In genomic region chr11:53254428-53254827, GRCm38 (mm10) we compare ENCODE assay signal across 10 mouse cellular contexts. TPM values are rescaled to one million over a fixed set of nuclear protein-coding genes. Genes with fewer than 3 reads are reported as not detected.
DNase-seq lines count a peak whose midpoint lies in the region; ATAC-seq and TF ChIP-seq lines count a peak whose summit lies in the region.
"Had no signal": no experiment of that assay in that cellular context is flagged by ENCODE, and none has a peak within 500 bp of the region (broad histone marks: within the 10 kb centered on the region; RNA-seq: fewer than 3 reads in every experiment).

No protein-coding gene starts in this region.

- ATAC-seq in hindbrain, embryonic 11.5 days (ENCODE audit: low FRiP score), result no peak
- ATAC-seq in hindbrain, embryonic 13.5 days (ENCODE audit: low FRiP score), result no peak
- no peak for ATAC-seq in lung, embryonic 14.5 days (ENCODE audit: insufficient read depth)

- no peak overlapping the region for H3K4me3 ChIP-seq in hindbrain, embryonic 11.5 days (ENCODE audit: low read depth, low read length)
- no peak overlapping the region for H3K4me3 ChIP-seq in hindbrain, embryonic 13.5 days
- no peak overlapping the region for H3K4me3 ChIP-seq in ES-Bruce4 (ENCODE audit: low read depth, low read length)
- H3K4me3 ChIP-seq in lung, embryonic 14.5 days (ENCODE audit: low read depth, low read length), result no peak overlapping the region
- H3K4me3 ChIP-seq in forebrain, embryonic 10.5 days, result no peak overlapping the region
- H3K4me3 ChIP-seq: embryonic facial prominence, embryonic 15.5 days; midbrain, embryonic 10.5 days had no signal

- no peak for TF ChIP-seq POLR2A in ES-Bruce4 (IDR thresholded peaks at IDR 0.05; ENCODE audit: insufficient read depth, low read length)

- H3K27ac ChIP-seq in hindbrain, embryonic 11.5 days (ENCODE audit: low read depth, low read length), result no peak overlapping the region
- no peak overlapping the region for H3K27ac ChIP-seq in hindbrain, embryonic 13.5 days
- no peak overlapping the region for H3K27ac ChIP-seq in ES-Bruce4 (ENCODE audit: insufficient read depth, low read length)
- H3K27ac ChIP-seq in lung, embryonic 14.5 days (ENCODE audit: low read depth), result no peak overlapping the region
- H3K27ac ChIP-seq in forebrain, embryonic 10.5 days, result no peak overlapping the region
- H3K27ac ChIP-seq: embryonic facial prominence, embryonic 15.5 days; midbrain, embryonic 10.5 days had no signal

- H3K36me3 ChIP-seq in hindbrain, embryonic 11.5 days (ENCODE audit: control insufficient read depth, insufficient read depth, low read length), result no peaks in the 10 kb centered on the region
- H3K36me3 ChIP-seq in hindbrain, embryonic 13.5 days, result no peaks in the 10 kb centered on the region
- H3K36me3 ChIP-seq in ES-Bruce4 (ENCODE audit: control insufficient read depth, insufficient read depth, low read length, poor library complexity, severe bottlenecking), result no peaks in the 10 kb centered on the region
- H3K36me3 ChIP-seq in lung, embryonic 14.5 days (ENCODE audit: insufficient read depth), result no peaks in the 10 kb centered on the region
- peaks cover 9% of the 10 kb centered on the region for H3K36me3 ChIP-seq in forebrain, embryonic 10.5 days (replicated peaks)
- H3K36me3 ChIP-seq: embryonic facial prominence, embryonic 15.5 days had no signal

- H3K4me2 ChIP-seq in hindbrain, embryonic 11.5 days (replicated peaks; ENCODE audit: low read depth, low read length), result no peak overlapping the region
- no peak overlapping the region for H3K4me2 ChIP-seq in hindbrain, embryonic 13.5 days
- H3K4me2 ChIP-seq in lung, embryonic 14.5 days, result no peak overlapping the region
- H3K4me2 ChIP-seq: embryonic facial prominence, embryonic 15.5 days had no signal

- H3K27me3 ChIP-seq in hindbrain, embryonic 11.5 days (ENCODE audit: control insufficient read depth, insufficient read depth, low read length), result no peaks in the 10 kb centered on the region
- H3K27me3 ChIP-seq in hindbrain, embryonic 13.5 days, result no peaks in the 10 kb centered on the region
- no peaks in the 10 kb centered on the region for H3K27me3 ChIP-seq in ES-Bruce4 (ENCODE audit: control insufficient read depth, insufficient read depth, low read length, poor library complexity, severe bottlenecking)
- H3K27me3 ChIP-seq in lung, embryonic 14.5 days (ENCODE audit: insufficient read depth, low read length), result no peaks in the 10 kb centered on the region
- no peaks in the 10 kb centered on the region for H3K27me3 ChIP-seq in forebrain, embryonic 10.5 days (ENCODE audit: poor library complexity, severe bottlenecking)
- H3K27me3 ChIP-seq: embryonic facial prominence, embryonic 15.5 days had no signal

- H3K9ac ChIP-seq in hindbrain, embryonic 11.5 days (ENCODE audit: low read depth, low read length), result no peak overlapping the region
- no peak overlapping the region for H3K9ac ChIP-seq in hindbrain, embryonic 13.5 days
- H3K9ac ChIP-seq in ES-Bruce4 (ENCODE audit: low read depth, poor library complexity, severe bottlenecking), result no peak overlapping the region
- no peak overlapping the region for H3K9ac ChIP-seq in lung, embryonic 14.5 days
- H3K9ac ChIP-seq: embryonic facial prominence, embryonic 15.5 days had no signal

- peak; percentile 40 for TF ChIP-seq CTCF in ES-Bruce4 (IDR thresholded peaks at IDR 0.05; ENCODE audit: low read depth, low read length)
- TF ChIP-seq CTCF in lung, embryonic 14.5 days (IDR thresholded peaks at IDR 0.05; ENCODE audit: low read depth), result peak; percentile 25; the same call in 1 of the 2 replicates

- H3K9me3 ChIP-seq in hindbrain, embryonic 11.5 days (ENCODE audit: control insufficient read depth, low read length), result no peaks in the 10 kb centered on the region
- H3K9me3 ChIP-seq in hindbrain, embryonic 13.5 days, result no peaks in the 10 kb centered on the region
- H3K9me3 ChIP-seq in ES-Bruce4 (replicated peaks; ENCODE audit: control insufficient read depth, insufficient read depth, low read length, poor library complexity, severe bottlenecking), result no peaks in the 10 kb centered on the region
- no peaks in the 10 kb centered on the region for H3K9me3 ChIP-seq in lung, embryonic 14.5 days (ENCODE audit: low read depth, low read length)
- H3K9me3 ChIP-seq in forebrain, embryonic 10.5 days, result no peaks in the 10 kb centered on the region; the same call in 1 of the 2 replicates
- H3K9me3 ChIP-seq: embryonic facial prominence, embryonic 15.5 days had no signal

- H3K4me1 ChIP-seq in hindbrain, embryonic 11.5 days (replicated peaks; ENCODE audit: control insufficient read depth, insufficient read depth, low read length), result no peaks in the 10 kb centered on the region
- peaks cover 27% of the 10 kb centered on the region for H3K4me1 ChIP-seq in hindbrain, embryonic 13.5 days (replicated peaks)
- H3K4me1 ChIP-seq in ES-Bruce4 (ENCODE audit: control insufficient read depth, insufficient read depth, low read length), result peaks cover 4% of the 10 kb centered on the region
- H3K4me1 ChIP-seq in lung, embryonic 14.5 days (ENCODE audit: insufficient read depth), result no peaks in the 10 kb centered on the region
- peaks cover 21% of the 10 kb centered on the region for H3K4me1 ChIP-seq in forebrain, embryonic 10.5 days
- H3K4me1 ChIP-seq: embryonic facial prominence, embryonic 15.5 days had no signal

- 91% methylated on average over 3 of the region's 3 CpGs for whole genome bisulfite sequencing in hindbrain, embryonic 11.5 days
- WGBS in hindbrain, embryonic 13.5 days, result 95% methylated on average over 3 of the region's 3 CpGs
- 84% methylated on average over 3 of the region's 3 CpGs for WGBS in lung, embryonic 14.5 days
- 90% methylated on average over 3 of the region's 3 CpGs for whole genome bisulfite sequencing in forebrain, embryonic 10.5 days

- DNase-seq in hindbrain, embryonic 11.5 days (ENCODE audit: low spot score), result peak; percentile 18
- DNase-seq in 3T3-L1 (ENCODE audit: low read depth, low spot score), result peak; percentile 34
- DNase-seq in lung, embryonic 14.5 days, result peak; percentile 22
- no peak for DNase-seq in embryo, embryonic 10.5 days (ENCODE audit: low spot score)
- DNase-seq in gastrocnemius, postnatal 25 days, result no peak
- DNase-seq in forebrain, embryonic 10.5 days (ENCODE audit: extremely low spot score, low spot score), result no peak

- no peak for TF ChIP-seq EP300 in ES-Bruce4 (IDR thresholded peaks at IDR 0.05; ENCODE audit: insufficient read depth, low read depth, low read length)

RNA-seq across cellular contexts. Expression of gene Hspa4, which starts 45.8 kb away (rescaled TPM):
- 112 and 115 TPM in 2 replicates for polyA plus RNA-seq in hindbrain, embryonic 11.5 days (2014; fragmentation: Nextera tagmentation; extraction: Ambion mirVana)
- 51.5 and 52.8 TPM in 2 replicates for polyA plus RNA-seq in hindbrain, embryonic 13.5 days (2015; fragmentation: Nextera tagmentation; extraction: Ambion mirVana)
- 545 and 634 TPM in 2 replicates for polyA plus RNA-seq in ES-Bruce4 (2011; ENCODE audit: insufficient read depth, insufficient read length, low read depth, missing spikeins)
- polyA plus RNA-seq in lung, embryonic 14.5 days (2014; fragmentation: Nextera tagmentation; extraction: Ambion mirVana), result 105 and 109 TPM in 2 replicates
- total RNA-seq in gastrocnemius, postnatal 25 days (2021), result 10 to 100 TPM; 86.5 to 89.0 TPM
- polyA plus RNA-seq in forebrain, embryonic 10.5 days (2016; fragmentation: Nextera tagmentation; extraction: Ambion mirVana), result 127 and 136 TPM in 2 replicates

Comparison
In these comparisons a context has a peak if more than half of its experiments do, and no peak if none do; other contexts are left out.
1. DNase-seq: peak in hindbrain, embryonic 11.5 days (single experiment), 3T3-L1 (single experiment) and lung, embryonic 14.5 days (single experiment); none in embryo, embryonic 10.5 days (single experiment), gastrocnemius, postnatal 25 days (single experiment) and forebrain, embryonic 10.5 days (single experiment).